Mouse (Mus musculus) limb, embryonic 14.5 days (tissue): ENCODE measurements at regions not wholly inside any gene's neighbourhood (a gene's known extent, or its start where the extent isn't known, plus 50 kb on each side); places are given as distances from the start of the nearest gene placed in this dataset.

Experiments
- ATAC-seq: fragments of 200-750 bp; cut with Nextera tagmentation; 2 replicates; pipeline ENCODE4 v1.8.0; 2017; ENCODE audit warnings: low read depth, moderate number of reproducible peaks, moderate TSS enrichment; ENCODE audit not compliant: low FRiP score
- DNase-seq: peaks from one replicate; pipeline ENCODE4 v3.0.0-alpha.2; 2015; ENCODE audit warnings: low spot score
- H3K27ac ChIP-seq: fragments of 300-500 bp; sonication (generic); replicated peaks from 2 replicates; pipeline ENCODE4 v1.5.1; 2014; ENCODE audit warnings: low read depth, mild to moderate bottlenecking, low read length, moderate library complexity, mixed read lengths
- H3K27me3 ChIP-seq: fragments of 300-500 bp; sonication (generic); 2 replicates; pipeline ENCODE4 v1.6.1; 2014; ENCODE audit warnings: low read length, mixed read lengths; ENCODE audit not compliant: control insufficient read depth, insufficient read depth
- H3K36me3 ChIP-seq: fragments of 300-500 bp; sonication (generic); 2 replicates; pipeline ENCODE4 v1.6.1; 2014; ENCODE audit warnings: mild to moderate bottlenecking, low read length, moderate library complexity, mixed read lengths; ENCODE audit not compliant: control insufficient read depth, insufficient read depth
- H3K4me1 ChIP-seq: fragments of 300-500 bp; sonication (generic); 2 replicates; pipeline ENCODE4 v1.6.1; 2014; ENCODE audit warnings: antibody characterized with exemption, low read length, mixed read lengths; ENCODE audit not compliant: control insufficient read depth, insufficient read depth
- H3K4me2 ChIP-seq: fragments of 300-500 bp; sonication (generic); replicated peaks from 2 replicates; pipeline ENCODE4 v1.6.1; 2014; ENCODE audit warnings: low read depth, mild to moderate bottlenecking, low read length, moderate library complexity; ENCODE audit not compliant: severe bottlenecking
- H3K4me3 ChIP-seq: fragments of 300-500 bp; sonication (generic); replicated peaks from 2 replicates; pipeline ENCODE4 v1.5.1; 2014; ENCODE audit warnings: low read length
- H3K9ac ChIP-seq: fragments of 300-500 bp; sonication (generic); 2 replicates; pipeline ENCODE4 v1.6.1; 2014; ENCODE audit warnings: mild to moderate bottlenecking, low read depth, low read length, moderate library complexity; ENCODE audit not compliant: severe bottlenecking
- H3K9me3 ChIP-seq: fragments of 300-500 bp; sonication (generic); 2 replicates; pipeline ENCODE4 v1.6.1; 2016; ENCODE audit warnings: low read length; ENCODE audit not compliant: control insufficient read depth
- POLR2A ChIP-seq: fragments of 200-500 bp; IDR thresholded peaks from 2 replicates; pipeline ENCODE4 v1.8.0; 2012; ENCODE audit warnings: inconsistent platforms, mild to moderate bottlenecking, moderate library complexity, borderline replicate concordance; ENCODE audit not compliant: insufficient read depth, insufficient read length; ENCODE audit errors: extremely low read depth
- WGBS: fragments of 180-500 bp; shearing (Covaris S2); extraction: QIAGEN DNeasy Blood & Tissue Kit; methylation state at CpG from one replicate; pipeline ENCODE4 v1.1.7; 2014; 5-methylcytosine and 5-hydroxymethylcytosine counted together

DNA sequence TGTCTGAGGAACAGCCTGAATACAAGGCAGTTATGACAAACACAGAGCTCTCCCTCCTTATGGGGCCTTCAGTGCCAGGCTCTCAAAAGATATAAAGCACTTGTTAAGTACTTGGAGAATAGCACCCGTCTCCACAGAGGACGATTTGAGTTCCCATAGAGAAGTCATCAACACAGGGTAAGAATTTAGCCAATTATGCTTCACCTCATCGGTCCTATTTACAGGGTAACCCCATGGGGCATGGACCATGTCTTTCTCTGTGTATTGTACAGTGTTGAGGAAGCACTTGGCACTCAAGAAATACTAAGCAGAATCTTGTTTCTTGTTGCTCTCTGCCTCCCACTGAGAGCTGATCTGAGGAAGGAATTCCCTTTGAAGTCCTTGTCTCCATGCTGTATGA lies 565.3 kb upstream of the Lcorl start:
- Histone ChIP-seq H3K4me2 (no peak overlapping the region), H3K9me3 (no peaks in the 10 kb centered on the region), H3K27me3 (no peaks in the 10 kb centered on the region), H3K4me1 (no peaks in the 10 kb centered on the region), H3K4me3 (no peak overlapping the region), H3K36me3 (no peaks in the 10 kb centered on the region), H3K9ac (no peak overlapping the region), H3K27ac (no peak overlapping the region)
- 76% methylated on average over 3 of the region's 3 CpGs for WGBS
- no peak for TF ChIP-seq POLR2A
- DNase-seq (no peak), ATAC-seq (no peak)

DNA sequence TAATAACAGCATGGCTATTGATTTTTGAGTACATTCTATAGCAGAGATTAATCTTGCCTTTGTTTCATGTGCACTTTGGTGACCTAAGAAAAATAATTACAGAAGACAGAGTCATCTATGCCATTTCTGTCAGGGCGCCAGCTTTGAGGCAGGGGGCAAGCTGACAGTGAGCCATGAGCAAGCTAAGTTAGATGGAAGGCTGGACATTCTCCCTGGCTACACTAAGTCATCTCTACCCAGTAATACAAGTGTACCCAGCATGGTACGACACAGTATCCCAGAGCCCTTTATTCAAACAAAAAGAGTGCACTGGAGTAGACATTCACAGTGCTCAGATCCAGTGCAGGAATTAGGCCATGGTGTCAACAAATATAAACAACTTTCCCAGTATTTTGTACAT lies 549.6 kb upstream of the Lcorl start:
- no peak overlapping the region for H3K27ac ChIP-seq
- no peak for TF ChIP-seq POLR2A
- H3K9me3 ChIP-seq: no peaks in the 10 kb centered on the region
- H3K4me3 ChIP-seq: no peak overlapping the region
- ATAC-seq: no peak
- no peaks in the 10 kb centered on the region for H3K27me3 ChIP-seq
- no peak overlapping the region for H3K9ac ChIP-seq
- WGBS: 81% methylated on average over 2 of the region's 2 CpGs
- H3K4me1 ChIP-seq: no peaks in the 10 kb centered on the region
- no peak overlapping the region for H3K4me2 ChIP-seq
- H3K36me3 ChIP-seq: no peaks in the 10 kb centered on the region
- no peak for DNase-seq

DNA sequence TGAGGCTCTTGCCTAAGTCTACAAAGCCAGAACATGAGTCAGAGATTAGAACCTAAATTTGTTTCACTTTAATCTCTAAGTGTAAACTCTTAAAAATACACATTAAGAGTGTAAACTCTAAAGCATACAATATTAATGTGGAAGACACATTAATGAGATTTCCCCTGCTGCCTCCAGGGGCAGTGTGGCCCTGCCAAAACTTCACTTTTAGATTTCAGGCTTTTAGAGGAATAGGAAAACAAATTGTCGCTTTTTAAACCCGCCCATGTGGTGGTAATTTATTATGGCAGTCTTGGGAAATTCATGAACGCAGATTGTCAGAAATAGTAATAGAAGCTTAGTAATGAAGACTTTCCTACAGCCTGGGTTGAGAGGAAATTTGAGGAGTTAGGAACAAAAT lies 549.0 kb upstream of the Lcorl start:
- DNase-seq (no peak), ATAC-seq (no peak)
- Histone ChIP-seq H3K9me3 (no peaks in the 10 kb centered on the region), H3K27ac (no peak overlapping the region), H3K9ac (no peak overlapping the region), H3K36me3 (no peaks in the 10 kb centered on the region), H3K27me3 (no peaks in the 10 kb centered on the region), H3K4me1 (no peaks in the 10 kb centered on the region), H3K4me3 (no peak overlapping the region), H3K4me2 (no peak overlapping the region)
- 19% methylated on average over 3 of the region's 3 CpGs for WGBS
- TF ChIP-seq POLR2A: no peak

DNA sequence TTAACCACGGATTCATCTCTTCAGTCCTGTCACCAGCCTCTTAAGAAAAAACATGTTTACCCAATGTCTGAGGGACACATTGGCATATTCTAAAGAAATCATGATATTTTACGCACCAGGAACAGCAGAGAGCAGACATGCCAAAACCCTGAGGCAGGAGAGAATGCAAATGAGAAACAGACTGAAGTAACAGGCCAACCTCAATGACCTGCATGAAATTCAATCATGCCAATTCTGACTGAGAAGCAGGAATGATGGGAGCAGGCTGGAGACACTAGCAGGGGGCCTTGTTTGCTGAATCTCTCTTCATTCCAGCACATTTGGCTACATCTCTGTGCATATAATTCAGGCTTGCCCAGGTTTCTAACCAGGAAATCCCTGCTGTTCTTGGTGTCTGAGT lies 529.2 kb upstream of the Lcorl start:
- Histone ChIP-seq H3K4me3 (no peak overlapping the region), H3K27ac (no peak overlapping the region), H3K4me1 (no peaks in the 10 kb centered on the region), H3K9me3 (no peaks in the 10 kb centered on the region), H3K27me3 (no peaks in the 10 kb centered on the region), H3K4me2 (no peak overlapping the region), H3K36me3 (no peaks in the 10 kb centered on the region), H3K9ac (no peak overlapping the region)
- ATAC-seq (no peak), DNase-seq (no peak)
- TF ChIP-seq POLR2A: no peak
- WGBS: 38% methylated on average over 2 of the region's 2 CpGs

DNA sequence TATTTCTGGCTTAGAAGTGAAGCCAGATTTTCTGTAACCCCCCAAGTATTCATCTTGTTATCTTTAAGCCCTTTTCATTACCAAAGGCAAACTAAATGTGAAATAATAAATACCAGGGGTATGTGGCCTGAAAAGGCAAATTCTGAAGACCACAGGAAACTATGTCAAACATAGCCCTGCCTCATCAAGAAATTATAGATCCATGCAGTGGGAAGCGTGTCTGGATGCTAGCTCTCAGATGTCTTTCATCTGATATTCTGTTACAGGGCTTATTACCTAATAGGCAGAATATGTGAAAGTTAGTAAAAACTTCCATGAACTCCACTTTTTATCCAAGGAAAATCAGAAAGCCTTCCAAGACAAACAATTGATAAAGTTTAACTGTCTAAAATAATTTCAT lies 509.9 kb upstream of the Lcorl start:
- no peak for TF ChIP-seq POLR2A
- ATAC-seq (no peak), DNase-seq (no peak)
- no peak overlapping the region for H3K27ac ChIP-seq
- no peaks in the 10 kb centered on the region for H3K36me3 ChIP-seq
- H3K27me3 ChIP-seq: no peaks in the 10 kb centered on the region
- no peaks in the 10 kb centered on the region for H3K4me1 ChIP-seq
- H3K4me2 ChIP-seq: no peak overlapping the region
- no peaks in the 10 kb centered on the region for H3K9me3 ChIP-seq
- 63% methylated on average over 1 of the region's 1 CpGs for WGBS
- H3K9ac ChIP-seq: no peak overlapping the region
- no peak overlapping the region for H3K4me3 ChIP-seq

DNA sequence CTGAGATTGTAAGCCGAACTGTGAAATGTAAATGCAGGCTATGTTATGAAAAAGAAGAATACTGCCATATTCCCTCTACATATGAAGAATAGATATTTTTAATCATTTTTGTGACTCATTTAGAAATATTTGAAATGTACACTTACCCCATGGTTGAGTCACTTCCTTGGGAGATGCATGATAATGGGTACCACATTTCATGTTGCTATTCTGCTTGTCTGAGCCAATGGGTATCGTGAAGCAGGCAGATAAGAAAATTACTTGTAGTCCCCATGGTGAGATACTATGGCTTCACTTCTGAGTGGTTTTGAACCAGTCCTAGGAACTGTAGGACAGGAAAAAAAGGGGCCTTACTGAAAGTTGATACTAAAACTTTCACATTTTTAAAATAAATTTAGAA lies 506.2 kb upstream of the Lcorl start:
- no peak for TF ChIP-seq POLR2A
- DNase-seq (no peak), ATAC-seq (no peak)
- no peak overlapping the region for H3K9ac ChIP-seq
- WGBS: 82% methylated on average over 2 of the region's 2 CpGs
- no peak overlapping the region for H3K4me3 ChIP-seq
- no peak overlapping the region for H3K27ac ChIP-seq
- no peaks in the 10 kb centered on the region for H3K27me3 ChIP-seq
- no peaks in the 10 kb centered on the region for H3K36me3 ChIP-seq
- no peaks in the 10 kb centered on the region for H3K9me3 ChIP-seq
- no peaks in the 10 kb centered on the region for H3K4me1 ChIP-seq
- no peak overlapping the region for H3K4me2 ChIP-seq
